Mouse (Mus musculus) layer of hippocampus, adult 8-10 months (tissue): ENCODE data around the gene 2310007B03Rik. TPM values are rescaled to one million over a fixed set of nuclear protein-coding genes. Genes with fewer than 3 reads are reported as not detected.
"Not testable (repeated sequence)": the region's sequence is repeated elsewhere in the genome, so short reads cannot be mapped to it uniquely, and the experiment has no call there.

ENCODE experiments used
- DNase-seq, 2 experiments: peaks; one replicate each; pipeline ENCODE4 v3.0.0; 2022; ENCODE audit warnings: low spot score in 2 of 2
- total RNA-seq, 4 experiments: library from RNA; stranded (reverse); gene quantifications; 2 replicates each; pipeline ENCODE4 v1.2.4; 2022

2310007B03Rik gene
- not detected for total RNA-seq

- no peak for DNase-seq
Observed at GRCm38 (mm10) chr1:93160501-93161133, at the start of gene 2310007B03Rik. Gene 2310007B03Rik, minus strand, starts transcription at chr1:93160948.

- DNase-seq: peak; percentile 48 to 73
Observed at GRCm38 (mm10) chr1:93210213-93210641, 49.5 kb upstream of the 2310007B03Rik start.

GRCm38 (mm10) chr1:93207536-93208064 is 46.9 kb upstream of the 2310007B03Rik start:
- peak; percentile 42 to 44 for DNase-seq

- DNase-seq: no peak
Observed at GRCm38 (mm10) chr1:93206277-93206970, 45.7 kb upstream of the 2310007B03Rik start.

GRCm38 (mm10) chr1:93197916-93198315 is 37.2 kb upstream of the 2310007B03Rik start:
- DNase-seq: no peak

GRCm38 (mm10) chr1:93197454-93197853 is 36.7 kb upstream of the 2310007B03Rik start:
- DNase-seq: not testable (repeated sequence)

- DNase-seq: no peak
Observed at GRCm38 (mm10) chr1:93194961-93195360, 34.2 kb upstream of the 2310007B03Rik start.

- DNase-seq: no peak
Observed at GRCm38 (mm10) chr1:93190726-93191305, 30.1 kb upstream of the 2310007B03Rik start.

- DNase-seq: peak; percentile 51 to 82
Observed at GRCm38 (mm10) chr1:93184071-93184828, 23.5 kb upstream of the 2310007B03Rik start.

GRCm38 (mm10) chr1:93182281-93182680 is 21.5 kb upstream of the 2310007B03Rik start:
- DNase-seq: no peak

GRCm38 (mm10) chr1:93176525-93177332 is 16.0 kb upstream of the 2310007B03Rik start:
- DNase-seq: peak; percentile 30 to 41

- no peak for DNase-seq
Observed at GRCm38 (mm10) chr1:93175849-93176248, 15.1 kb upstream of the 2310007B03Rik start.

GRCm38 (mm10) chr1:93174399-93174798 is 13.7 kb upstream of the 2310007B03Rik start:
- DNase-seq: peak; percentile 27 to 80

GRCm38 (mm10) chr1:93173665-93174064 is 12.9 kb upstream of the 2310007B03Rik start:
- no peak for DNase-seq

- DNase-seq: no peak
Observed at GRCm38 (mm10) chr1:93168295-93168775, 7.6 kb upstream of the 2310007B03Rik start, which contains the start of gene Crocc2. Gene Crocc2, plus strand, starts transcription at chr1:93168725.

GRCm38 (mm10) chr1:93166346-93167079 is 5.8 kb upstream of the 2310007B03Rik start:
- DNase-seq: no peak

GRCm38 (mm10) chr1:93165447-93165846 is 4.7 kb upstream of the 2310007B03Rik start:
- DNase-seq: no peak

- no peak for DNase-seq
Observed at GRCm38 (mm10) chr1:93162588-93162987, 1.8 kb upstream of the 2310007B03Rik start.

- no peak for DNase-seq
Observed at GRCm38 (mm10) chr1:93161921-93162320, 1.2 kb upstream of the 2310007B03Rik start.

- DNase-seq: no peak
Observed at GRCm38 (mm10) chr1:93161350-93161749, 602 bp upstream of the 2310007B03Rik start.
